Comparison of ENCODE assay signal across 17 mouse cellular contexts in genomic region chr3:17490632-17491031, GRCm38 (mm10).
"Had no signal": no experiment of that assay in that cellular context is flagged by ENCODE, and none has a peak within 500 bp of the region (broad histone marks: within the 10 kb centered on the region; RNA-seq: fewer than 3 reads in every experiment).

No protein-coding gene starts in this region.

- H3K9me3 ChIP-seq: liver, embryonic 13.5 days; neural tube, embryonic 13.5 days; stomach, embryonic 15.5 days had no signal

- H3K4me2 ChIP-seq: liver, embryonic 13.5 days; neural tube, embryonic 13.5 days; stomach, embryonic 15.5 days had no signal

- H3K9ac ChIP-seq: liver, embryonic 13.5 days; neural tube, embryonic 13.5 days; stomach, embryonic 15.5 days had no signal

- H3K36me3 ChIP-seq: liver, embryonic 13.5 days; neural tube, embryonic 13.5 days; stomach, embryonic 15.5 days had no signal

- ATAC-seq: intestine, embryonic 16.5 days had no signal

- H3K27ac ChIP-seq: layer of hippocampus, adult 2 months; liver, embryonic 13.5 days; neural tube, embryonic 13.5 days; stomach, embryonic 15.5 days had no signal

- H3K4me1 ChIP-seq: liver, embryonic 13.5 days; stomach, embryonic 15.5 days had no signal

- H3K4me3 ChIP-seq: layer of hippocampus, adult 2 months; liver, embryonic 13.5 days; myocyte; neural tube, embryonic 13.5 days; stomach, embryonic 15.5 days had no signal

- DNase-seq: kidney, adult 18-20 months; kidney, adult 9 months; kidney, postnatal 14 days; kidney, postnatal 4 days; layer of hippocampus, adult 9-11 months; liver, embryonic 13.5 days; lung, adult 2 months; lung, postnatal 14 days; lung, postnatal 4 days; right cerebral cortex, postnatal 25 days; spleen, adult 18-20 months; thymus, postnatal 36 days had no signal

- H3K27me3 ChIP-seq: liver, embryonic 13.5 days; neural tube, embryonic 13.5 days; stomach, embryonic 15.5 days had no signal
